Mouse (Mus musculus): ENCODE measurements at regions not wholly inside any gene's neighbourhood (a gene's known extent, or its start where the extent isn't known, plus 50 kb on each side); places are given as distances from the start of the nearest gene placed in this dataset.
A peak's percentile ranks its signal among the peaks of the same experiment; 100 is the strongest.

DNA sequence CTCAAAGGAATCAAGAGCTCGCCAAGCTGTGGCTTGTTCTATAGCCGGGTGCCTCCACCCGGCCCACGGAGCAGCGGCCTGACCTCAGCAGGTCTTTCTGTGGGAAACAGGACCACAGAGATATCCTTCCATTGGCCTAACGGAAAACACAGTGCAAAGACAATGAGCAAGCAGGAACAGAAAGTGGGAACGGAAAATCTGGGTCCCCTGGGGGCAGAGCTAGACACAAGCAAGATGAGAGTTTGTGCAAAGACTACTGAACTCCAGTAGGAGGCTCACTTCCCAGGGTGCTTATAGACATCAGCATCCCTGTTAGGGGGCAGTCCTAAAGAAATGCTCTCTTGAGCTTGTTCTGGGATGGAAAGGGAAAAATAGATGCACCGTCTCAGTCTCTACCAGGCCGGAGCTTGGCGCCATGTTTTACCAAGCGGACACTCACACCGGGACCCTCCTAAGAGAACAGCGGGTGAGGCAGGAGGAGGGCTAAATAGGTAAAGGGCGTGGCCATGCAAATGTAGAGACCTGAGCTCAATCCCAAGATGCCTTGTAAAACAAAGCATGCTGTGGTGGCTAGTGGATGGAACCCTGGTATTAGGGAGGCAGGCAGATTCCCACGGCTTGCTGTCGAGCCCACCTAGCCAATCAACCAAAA, 127.3 kb upstream of the Sdk2 start:
- no peak overlapping the region for H3K27ac ChIP-seq
- no peak overlapping the region for H3K4me2 ChIP-seq
- no peaks in the 10 kb centered on the region for H3K9me3 ChIP-seq
- peaks cover 41% of the 10 kb centered on the region for H3K4me1 ChIP-seq
- no peak overlapping the region for H3K4me3 ChIP-seq
- no peaks in the 10 kb centered on the region for H3K36me3 ChIP-seq
- 51% methylated on average over 16 of the region's 16 CpGs for WGBS
- no peaks in the 10 kb centered on the region for H3K27me3 ChIP-seq
- H3K9ac ChIP-seq = no peak overlapping the region
- ATAC-seq (ENCODE audit: insufficient number of reproducible peaks, low FRiP score, low TSS enrichment, low read depth) = no peak

DNA sequence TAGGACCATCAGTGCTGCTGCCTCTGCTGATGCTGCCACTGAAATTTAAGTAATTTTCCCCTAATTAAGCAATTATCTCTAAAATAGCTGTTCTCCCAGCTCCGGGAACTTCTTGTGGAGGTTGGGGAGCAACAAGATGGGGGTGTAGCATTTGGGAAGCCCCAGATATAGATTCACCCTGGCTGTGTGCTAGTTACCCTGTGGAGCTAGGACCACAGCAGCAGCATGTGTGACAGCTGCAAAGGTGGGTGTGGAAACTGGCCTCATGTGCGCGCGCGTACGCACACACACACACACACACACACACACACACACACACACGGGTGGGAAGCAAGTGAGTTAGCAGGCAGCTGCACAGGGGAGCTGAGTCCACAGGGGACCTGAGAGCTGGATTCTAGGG, 126.2 kb upstream of the Sdk2 start:
- no peak overlapping the region for H3K4me3 ChIP-seq
- H3K4me1 ChIP-seq = peaks cover 29% of the 10 kb centered on the region
- H3K36me3 ChIP-seq = no peaks in the 10 kb centered on the region
- no peak overlapping the region for H3K4me2 ChIP-seq
- H3K9ac ChIP-seq = no peak overlapping the region
- no peaks in the 10 kb centered on the region for H3K9me3 ChIP-seq
- no peak for ATAC-seq (ENCODE audit: insufficient number of reproducible peaks, low FRiP score, low TSS enrichment, low read depth)
- H3K27ac ChIP-seq = no peak overlapping the region
- WGBS = 84% methylated on average over 7 of the region's 7 CpGs
- H3K27me3 ChIP-seq = no peaks in the 10 kb centered on the region

DNA sequence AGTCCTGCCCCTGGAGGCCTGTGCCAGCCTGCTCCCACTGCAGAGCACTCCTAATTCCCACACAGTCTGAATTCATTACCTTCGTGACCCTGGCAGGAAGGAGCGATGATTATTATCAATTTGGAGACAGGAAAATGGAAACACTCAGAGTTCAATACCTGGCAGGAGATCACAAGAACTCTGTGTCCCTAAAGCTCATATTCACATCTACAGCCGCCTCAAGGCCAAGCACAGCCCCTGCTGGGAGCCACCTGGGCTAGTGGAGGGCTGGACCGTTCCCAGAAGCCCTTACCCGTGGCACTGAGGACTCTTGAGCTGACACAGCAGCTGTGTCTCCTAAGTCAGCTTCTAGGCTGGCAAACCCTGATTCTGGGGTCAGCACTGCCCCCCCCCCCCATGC, 124.8 kb upstream of the Sdk2 start:
- no peak overlapping the region for H3K9ac ChIP-seq
- no peak for ATAC-seq (ENCODE audit: insufficient number of reproducible peaks, low FRiP score, low TSS enrichment, low read depth)
- WGBS = 36% methylated on average over 5 of the region's 5 CpGs
- no peaks in the 10 kb centered on the region for H3K36me3 ChIP-seq
- H3K9me3 ChIP-seq = no peaks in the 10 kb centered on the region
- no peak overlapping the region for H3K4me2 ChIP-seq
- H3K4me3 ChIP-seq = no peak overlapping the region
- H3K27me3 ChIP-seq = no peaks in the 10 kb centered on the region
- peaks cover 25% of the 10 kb centered on the region for H3K4me1 ChIP-seq
- H3K27ac ChIP-seq = no peak overlapping the region

DNA sequence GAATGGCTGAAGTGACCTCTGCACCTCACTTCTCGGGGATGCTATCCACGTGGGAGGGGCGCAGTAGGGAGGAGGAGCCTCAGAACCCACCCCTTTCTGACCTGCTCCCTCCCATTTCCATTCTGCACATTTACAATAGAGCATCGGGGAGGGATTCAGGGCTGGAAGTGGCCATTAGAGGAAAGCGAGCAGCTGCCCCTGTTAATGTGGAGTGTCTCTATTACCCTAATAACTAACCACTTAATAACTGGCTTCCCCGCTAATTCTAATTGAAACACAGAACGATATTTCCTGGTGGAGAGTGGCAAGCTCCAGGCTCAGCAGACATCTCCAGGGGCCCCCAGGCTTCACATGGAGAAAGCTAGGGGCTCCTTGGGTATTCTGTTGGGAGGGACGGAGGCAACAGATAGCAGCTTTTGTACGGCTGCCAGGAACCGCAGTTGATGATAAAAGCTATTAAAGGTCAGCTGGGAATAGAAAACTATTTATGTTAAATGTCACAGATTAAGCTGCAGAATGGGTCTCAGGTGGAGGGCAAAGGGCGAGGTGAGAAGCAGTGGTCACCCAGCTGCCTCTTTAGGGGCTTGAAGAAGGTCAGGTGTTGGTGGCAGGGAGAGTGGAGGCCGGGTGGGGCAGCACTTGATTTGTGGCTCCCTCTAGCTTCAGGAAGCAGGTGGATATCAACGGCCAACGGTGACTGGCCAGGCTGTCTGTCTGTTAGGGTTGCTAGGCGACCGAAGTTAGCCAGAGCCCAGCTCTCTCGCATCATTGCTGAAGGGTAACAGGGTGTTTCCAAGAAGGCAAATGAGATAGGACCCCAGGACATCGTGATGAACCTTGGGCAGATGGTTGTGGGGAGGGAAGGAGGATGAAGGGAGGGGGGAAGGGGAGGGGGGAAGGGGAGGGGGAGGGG, 118.4 kb upstream of the Sdk2 start:
- H3K27me3 ChIP-seq = 0 out of 2 replicates have a peak, but pooled peaks cover 4% of the 10 kb centered on the region
- H3K9ac ChIP-seq = no peak overlapping the region
- H3K36me3 ChIP-seq = no peaks in the 10 kb centered on the region
- H3K4me1 ChIP-seq = no peaks in the 10 kb centered on the region; the same call in 1 of the 2 replicates
- ATAC-seq (ENCODE audit: insufficient number of reproducible peaks, low FRiP score, low TSS enrichment, low read depth) = no peak
- no peaks in the 10 kb centered on the region for H3K9me3 ChIP-seq
- H3K4me2 ChIP-seq = no peak overlapping the region
- 43% methylated on average over 18 of the region's 18 CpGs for WGBS
- no peak overlapping the region for H3K4me3 ChIP-seq
- H3K27ac ChIP-seq = no peak overlapping the region

DNA sequence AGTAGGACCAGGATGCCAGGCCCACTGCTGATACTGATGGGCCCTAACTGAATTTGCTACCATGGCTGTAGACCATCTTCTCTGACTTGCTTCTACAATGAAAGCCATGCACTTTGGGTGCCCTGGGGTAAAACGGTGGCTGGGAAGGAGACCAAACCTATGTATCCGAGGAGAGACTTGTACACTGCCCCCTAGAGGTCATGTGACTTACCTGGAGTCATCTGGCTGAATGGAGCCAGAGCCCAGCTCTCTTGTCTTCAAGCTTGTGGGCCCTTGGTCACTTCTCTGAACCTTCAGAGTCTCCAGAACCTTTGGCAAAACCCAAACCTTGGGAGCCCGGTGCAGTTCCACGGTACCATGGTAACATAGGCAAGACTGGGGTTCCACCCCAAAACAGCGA, 117.6 kb upstream of the Sdk2 start:
- Histone ChIP-seq H3K27ac (no peak overlapping the region), H3K36me3 (no peaks in the 10 kb centered on the region), H3K9me3 (no peaks in the 10 kb centered on the region), H3K4me2 (no peak overlapping the region), H3K4me3 (no peak overlapping the region), H3K4me1 (peaks cover 1% of the 10 kb centered on the region), H3K27me3 (0 out of 2 replicates have a peak, but pooled peaks cover 4% of the 10 kb centered on the region), H3K9ac (no peak overlapping the region)
- 79% methylated on average over 5 of the region's 5 CpGs for WGBS
- ATAC-seq (ENCODE audit: insufficient number of reproducible peaks, low FRiP score, low TSS enrichment, low read depth) = no peak

DNA sequence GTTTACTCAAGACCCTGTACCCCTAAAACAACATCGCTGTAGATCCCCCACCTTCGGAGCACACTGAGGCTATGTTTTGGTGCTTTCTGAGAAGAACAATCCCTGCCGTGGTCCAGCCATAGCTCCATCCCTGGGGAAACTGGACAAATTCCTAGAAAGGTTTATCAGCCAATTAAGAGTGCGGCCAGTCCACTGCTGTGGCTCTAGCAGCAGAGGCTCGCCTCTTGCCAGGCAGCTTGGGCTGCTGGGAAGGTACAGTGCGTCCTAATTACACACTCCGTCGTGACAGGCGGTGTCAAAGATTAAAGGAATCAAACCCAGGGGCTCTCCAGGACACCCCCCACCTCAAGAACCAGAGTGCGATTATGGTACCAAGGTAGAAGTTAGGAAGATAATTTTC, 116.4 kb upstream of the Sdk2 start:
- WGBS = 72% methylated on average over 10 of the region's 10 CpGs
- no peak for ATAC-seq (ENCODE audit: insufficient number of reproducible peaks, low FRiP score, low TSS enrichment, low read depth)
- H3K27me3 ChIP-seq = 0 out of 2 replicates have a peak, but pooled peaks cover 4% of the 10 kb centered on the region

DNA sequence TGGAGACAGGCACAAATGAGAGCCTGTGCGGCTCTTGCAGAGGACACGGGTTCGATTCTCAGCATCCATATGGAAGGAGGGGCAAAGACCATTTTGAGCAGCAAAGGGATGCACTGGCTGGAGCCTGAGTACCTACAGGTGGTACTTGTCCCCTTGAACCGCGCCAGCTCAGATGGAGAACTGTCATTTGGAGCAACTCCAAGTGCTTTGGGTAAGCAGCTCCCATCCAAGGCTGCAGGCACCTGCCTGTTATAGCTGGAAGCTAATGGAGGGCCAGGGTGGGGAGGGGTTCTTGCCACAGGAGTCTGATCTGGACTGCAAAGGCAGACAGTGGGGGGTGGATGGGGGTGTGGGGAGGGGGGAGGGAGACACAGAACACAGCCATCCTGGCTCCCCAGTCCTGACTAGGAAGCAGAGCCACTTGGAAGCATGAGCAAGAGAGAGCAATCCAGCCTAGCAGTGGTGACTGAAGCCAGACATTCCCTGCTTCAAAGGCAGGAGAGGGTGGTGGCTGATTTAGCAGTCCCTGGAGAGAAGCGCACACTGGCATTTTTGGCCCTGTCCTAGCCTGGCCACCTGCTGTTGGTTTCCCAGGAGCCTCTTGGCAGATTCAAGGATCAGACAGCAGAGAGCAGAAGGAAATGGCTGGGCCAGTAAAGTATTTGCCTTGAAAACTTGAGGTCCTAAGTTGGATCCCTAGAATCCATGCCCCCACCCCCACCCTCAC, 112.1 kb upstream of the Sdk2 start:
- Histone ChIP-seq H3K9ac (no peak overlapping the region), H3K4me1 (peaks cover 44% of the 10 kb centered on the region), H3K36me3 (no peaks in the 10 kb centered on the region), H3K27me3 (0 out of 2 replicates have a peak, but pooled peaks cover under 1% of the 10 kb centered on the region), H3K27ac (no peak overlapping the region), H3K4me2 (no peak overlapping the region), H3K4me3 (no peak overlapping the region), H3K9me3 (no peaks in the 10 kb centered on the region)
- WGBS = 55% methylated on average over 6 of the region's 6 CpGs
- ATAC-seq (ENCODE audit: insufficient number of reproducible peaks, low FRiP score, low TSS enrichment, low read depth) = peak; percentile 64

More for the DNA sequence above, 116.4 kb upstream of the Sdk2 start:
- H3K27ac ChIP-seq = no peak overlapping the region
- no peaks in the 10 kb centered on the region for H3K9me3 ChIP-seq
- no peaks in the 10 kb centered on the region for H3K36me3 ChIP-seq
- H3K4me1 ChIP-seq = peaks cover 13% of the 10 kb centered on the region
- no peak overlapping the region for H3K4me2 ChIP-seq
- no peak overlapping the region for H3K9ac ChIP-seq
- H3K4me3 ChIP-seq = no peak overlapping the region

DNA sequence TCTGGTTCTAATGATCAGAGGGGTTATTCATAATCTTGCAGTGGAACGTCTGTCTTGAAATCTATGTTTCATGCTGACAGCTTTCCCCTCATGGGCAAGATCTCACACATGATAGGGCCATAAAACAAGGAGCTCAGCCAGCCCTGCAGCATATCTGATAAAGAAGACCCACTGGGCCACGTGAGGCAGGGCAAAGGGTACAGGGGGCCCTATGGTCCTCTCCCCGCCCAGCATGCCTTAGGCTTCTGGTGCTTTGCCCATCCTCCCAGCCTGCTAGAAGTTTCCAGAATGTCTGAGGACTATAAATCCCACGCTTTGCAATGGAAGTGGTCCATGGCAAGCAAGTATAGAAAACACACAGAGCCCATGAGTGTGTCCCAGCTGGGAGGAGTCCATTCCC, 110.9 kb upstream of the Sdk2 start:
- no peak overlapping the region for H3K4me2 ChIP-seq
- H3K27ac ChIP-seq = peak overlapping the region; percentile 18; the same call in 1 of the 2 replicates
- H3K9ac ChIP-seq = no peak overlapping the region
- no peaks in the 10 kb centered on the region for H3K36me3 ChIP-seq
- no peak overlapping the region for H3K4me3 ChIP-seq
- 32% methylated on average over 4 of the region's 4 CpGs for WGBS
- no peaks in the 10 kb centered on the region for H3K27me3 ChIP-seq
- no peak for ATAC-seq (ENCODE audit: insufficient number of reproducible peaks, low FRiP score, low TSS enrichment, low read depth)
- H3K4me1 ChIP-seq = peaks cover 44% of the 10 kb centered on the region
- no peaks in the 10 kb centered on the region for H3K9me3 ChIP-seq

DNA sequence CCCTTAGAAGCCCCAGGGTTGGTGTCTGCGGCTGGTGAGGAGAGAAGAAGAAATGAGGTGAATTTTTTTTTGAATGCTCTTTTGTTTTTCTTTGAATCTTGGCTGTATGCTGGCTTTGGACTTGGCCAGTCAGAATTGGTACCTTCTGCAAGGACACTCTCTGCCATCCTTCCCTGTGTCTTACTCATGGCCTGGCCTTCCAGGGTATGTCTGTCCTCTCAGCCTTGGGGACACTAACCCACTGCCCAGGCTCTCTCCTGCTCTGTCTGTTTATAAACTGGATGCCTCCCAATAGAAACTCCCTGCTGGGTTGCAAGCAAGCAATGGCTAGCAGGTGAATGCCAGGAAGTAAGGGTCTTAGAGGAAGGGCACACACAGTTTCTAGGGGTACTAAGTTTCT, 110.4 kb upstream of the Sdk2 start:
- Histone ChIP-seq H3K27ac (0 out of 2 replicates have a peak overlapping the region, but pooled peaks have one; percentile 18), H3K9ac (no peak overlapping the region), H3K4me3 (no peak overlapping the region), H3K27me3 (no peaks in the 10 kb centered on the region), H3K9me3 (no peaks in the 10 kb centered on the region), H3K36me3 (no peaks in the 10 kb centered on the region), H3K4me1 (peaks cover 44% of the 10 kb centered on the region), H3K4me2 (no peak overlapping the region)
- WGBS = 80% methylated on average over 1 of the region's 1 CpGs
- no peak for ATAC-seq (ENCODE audit: insufficient number of reproducible peaks, low FRiP score, low TSS enrichment, low read depth)

DNA sequence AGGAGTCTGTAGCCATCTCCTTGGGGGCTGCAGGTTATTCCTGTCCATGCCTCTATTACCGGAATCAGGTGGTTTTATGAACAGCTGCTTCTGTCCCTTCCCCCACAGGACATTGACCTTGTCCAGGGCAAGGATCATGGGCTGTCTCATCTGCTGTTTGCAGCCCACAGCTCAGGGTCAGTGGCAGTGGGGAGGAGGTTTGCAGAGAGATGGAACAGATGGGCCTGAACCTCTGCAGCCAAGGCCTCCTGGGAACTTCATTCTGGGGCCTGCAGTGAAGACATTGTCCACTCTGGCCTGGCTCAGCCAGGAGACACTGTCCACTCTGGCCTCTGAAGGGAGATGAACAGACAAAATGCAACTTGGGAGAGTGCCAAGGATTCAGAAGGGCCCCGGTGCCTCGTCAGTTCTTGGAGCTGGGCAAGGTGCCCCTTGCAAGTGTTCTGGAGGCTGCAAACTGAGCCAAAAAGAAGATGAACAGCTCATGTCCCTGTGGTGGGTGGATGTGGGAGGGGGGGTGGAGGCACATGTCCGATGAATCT, 109.9 kb upstream of the Sdk2 start:
- Histone ChIP-seq H3K4me3 (no peak overlapping the region), H3K4me1 (peaks cover 44% of the 10 kb centered on the region), H3K4me2 (no peak overlapping the region), H3K9ac (no peak overlapping the region), H3K36me3 (no peaks in the 10 kb centered on the region), H3K27me3 (no peaks in the 10 kb centered on the region), H3K27ac (peak overlapping the region; percentile 57), H3K9me3 (no peaks in the 10 kb centered on the region)
- ATAC-seq (ENCODE audit: insufficient number of reproducible peaks, low FRiP score, low TSS enrichment, low read depth) = no peak
- WGBS = 48% methylated on average over 4 of the region's 4 CpGs

DNA sequence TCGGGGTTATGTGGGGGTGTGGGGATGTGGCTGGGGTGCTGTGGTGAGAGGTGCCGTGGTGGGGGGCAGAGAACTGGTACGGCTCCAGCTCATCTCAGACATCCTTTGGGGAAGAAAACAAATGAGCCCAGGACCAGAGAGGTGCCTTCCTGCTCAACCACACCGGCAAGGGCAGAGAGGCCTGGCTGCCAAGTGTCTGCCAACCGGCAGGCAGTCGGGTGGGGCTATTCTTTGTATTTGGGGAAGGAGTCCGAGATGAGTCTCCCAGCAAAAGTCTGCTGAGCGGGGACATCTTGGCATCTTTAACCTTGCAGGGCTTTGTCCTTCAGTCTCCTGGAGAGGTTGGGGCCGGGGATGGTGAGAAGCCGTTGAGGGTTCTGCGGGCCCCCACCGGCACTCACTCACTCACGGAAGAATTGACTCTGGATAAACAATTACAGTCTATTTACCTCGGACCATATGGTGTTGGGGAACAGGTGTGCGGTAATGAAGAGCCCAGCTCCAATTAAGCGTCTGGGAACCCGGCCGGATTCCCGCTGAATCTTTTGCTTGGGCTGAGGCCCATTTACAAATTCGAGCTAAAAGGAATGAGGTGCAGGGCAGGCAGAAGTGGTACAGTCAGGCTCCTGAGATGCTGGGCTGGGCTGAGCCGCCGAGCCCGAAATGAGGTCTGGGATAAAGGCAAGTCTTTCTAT, 108.7 kb upstream of the Sdk2 start:
- no peak overlapping the region for H3K4me2 ChIP-seq
- WGBS = 31% methylated on average over 23 of the region's 23 CpGs
- no peaks in the 10 kb centered on the region for H3K9me3 ChIP-seq
- H3K36me3 ChIP-seq = no peaks in the 10 kb centered on the region
- no peak overlapping the region for H3K4me3 ChIP-seq
- H3K9ac ChIP-seq = no peak overlapping the region
- ATAC-seq (ENCODE audit: insufficient number of reproducible peaks, low FRiP score, low TSS enrichment, low read depth) = peak; percentile 17; the same call in 1 of the 2 replicates
- peaks cover 46% of the 10 kb centered on the region for H3K4me1 ChIP-seq
- H3K27ac ChIP-seq = peak overlapping the region; percentile 38; the same call in 1 of the 2 replicates
- H3K27me3 ChIP-seq = no peaks in the 10 kb centered on the region
